Comparison of ENCODE assay signal across 11 mouse cellular contexts in the genomic region with DNA sequence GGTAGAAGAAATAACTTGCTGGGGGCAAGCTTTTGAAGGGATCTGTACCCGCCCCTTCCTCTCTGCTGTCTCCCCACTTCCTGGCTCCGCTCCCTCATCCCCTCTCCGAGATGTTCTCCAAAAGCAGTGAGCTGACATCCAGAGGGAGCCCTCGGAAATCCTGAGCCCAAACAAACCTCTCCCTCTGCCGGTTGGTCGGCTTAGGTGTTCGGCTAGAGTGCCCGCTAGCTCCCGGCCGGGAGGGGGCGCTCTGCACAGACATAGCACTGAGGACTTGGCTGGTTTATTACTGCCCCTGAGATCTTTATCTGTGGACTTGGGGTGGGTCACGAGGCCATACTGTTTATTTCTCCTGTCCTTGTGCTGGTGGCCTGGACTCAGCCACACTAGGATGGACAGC. TPM values are rescaled to one million over a fixed set of nuclear protein-coding genes. Genes with fewer than 3 reads are reported as not detected.
DNase-seq lines count a peak whose midpoint lies in the region; ATAC-seq and TF ChIP-seq lines count a peak whose summit lies in the region.
"Had no signal": no experiment of that assay in that cellular context is flagged by ENCODE, and none has a peak within 500 bp of the region (broad histone marks: within the 10 kb centered on the region; RNA-seq: fewer than 3 reads in every experiment).

No protein-coding gene starts in this region.

- no peaks in the 10 kb centered on the region for H3K79me3 ChIP-seq in C2C12 (ENCODE audit: low read depth)

- peak; percentile 12 for TF ChIP-seq CTCF in C2C12 (IDR thresholded peaks at IDR 0.05; ENCODE audit: control insufficient read depth, insufficient read depth, insufficient read length)
- TF ChIP-seq CTCF in bone marrow macrophage, adult 2 months (IDR thresholded peaks at IDR 0.05; ENCODE audit: low read depth, low read length), result peak; percentile 40; the same call in 1 of the 2 replicates

- no peaks in the 10 kb centered on the region for H3K9me3 ChIP-seq in heart, embryonic 15.5 days (replicated peaks)
- no peaks in the 10 kb centered on the region for H3K9me3 ChIP-seq in heart, embryonic 11.5 days (replicated peaks; ENCODE audit: control insufficient read depth, low read length)
- H3K9me3 ChIP-seq in hindbrain, embryonic 10.5 days, result no peaks in the 10 kb centered on the region
- H3K9me3 ChIP-seq: embryonic facial prominence, embryonic 13.5 days had no signal

- H3K36me3 ChIP-seq in heart, embryonic 15.5 days, result no peaks in the 10 kb centered on the region
- no peaks in the 10 kb centered on the region for H3K36me3 ChIP-seq in heart, embryonic 11.5 days (ENCODE audit: control insufficient read depth, insufficient read depth, low read length)
- H3K36me3 ChIP-seq in C2C12 (ENCODE audit: control insufficient read depth, insufficient read depth), result no peaks in the 10 kb centered on the region
- H3K36me3 ChIP-seq in hindbrain, embryonic 10.5 days, result no peaks in the 10 kb centered on the region
- H3K36me3 ChIP-seq: embryonic facial prominence, embryonic 13.5 days had no signal

- peak; percentile 63 for DNase-seq in lung, postnatal 25 days (ENCODE audit: low spot score)
- DNase-seq in cerebellum, adult 9-11 months, result no peak
- no peak for DNase-seq in hindbrain, embryonic 10.5 days (ENCODE audit: low spot score)
- DNase-seq in embryo, embryonic 10 days (ENCODE audit: low spot score), result no peak

- WGBS in heart, embryonic 15.5 days, result 52% methylated on average over 12 of the region's 12 CpGs
- WGBS in heart, embryonic 11.5 days (ENCODE audit: insufficient replicate concordance), result 42% methylated on average over 12 of the region's 12 CpGs
- 51% methylated on average over 12 of the region's 12 CpGs for WGBS in hindbrain, embryonic 10.5 days

- H3K4me2 ChIP-seq in heart, embryonic 15.5 days, result no peak overlapping the region
- no peak overlapping the region for H3K4me2 ChIP-seq in heart, embryonic 11.5 days
- H3K4me2 ChIP-seq: embryonic facial prominence, embryonic 13.5 days had no signal

- no peak for ATAC-seq in heart, embryonic 15.5 days (replicated peaks; ENCODE audit: insufficient number of reproducible peaks, insufficient read depth, low FRiP score, low read depth)
- no peak for ATAC-seq in heart, embryonic 11.5 days (replicated peaks; ENCODE audit: insufficient number of reproducible peaks, low FRiP score, low TSS enrichment)
- ATAC-seq: inflammation-experienced regulatory T-cells, adult 6 months had no signal

- no peaks in the 10 kb centered on the region for H3K79me2 ChIP-seq in C2C12 (ENCODE audit: control insufficient read depth, insufficient read depth)

- H3ac ChIP-seq in C2C12 (ENCODE audit: control insufficient read depth, insufficient read length, low read depth), result no peak overlapping the region

- no peak for TF ChIP-seq POLR2A in bone marrow macrophage, adult 2 months (IDR thresholded peaks at IDR 0.05; ENCODE audit: borderline replicate concordance, low read depth, low read length)

- peak overlapping the region; percentile 45 for H3K27ac ChIP-seq in heart, embryonic 15.5 days
- H3K27ac ChIP-seq in heart, embryonic 11.5 days (ENCODE audit: low read depth, low read length), result no peak overlapping the region
- no peak overlapping the region for H3K27ac ChIP-seq in bone marrow macrophage, adult 2 months (ENCODE audit: insufficient read depth, low read depth, low read length)
- no peak overlapping the region for H3K27ac ChIP-seq in hindbrain, embryonic 10.5 days
- H3K27ac ChIP-seq: embryonic facial prominence, embryonic 13.5 days; macrophage had no signal

- H3K9ac ChIP-seq in heart, embryonic 15.5 days, result no peak overlapping the region
- H3K9ac ChIP-seq in heart, embryonic 11.5 days (ENCODE audit: low read depth, low read length), result no peak overlapping the region
- H3K9ac ChIP-seq: embryonic facial prominence, embryonic 13.5 days had no signal

- peaks cover 40% of the 10 kb centered on the region for H3K4me1 ChIP-seq in heart, embryonic 15.5 days (replicated peaks)
- peaks cover 18% of the 10 kb centered on the region for H3K4me1 ChIP-seq in heart, embryonic 11.5 days (ENCODE audit: control insufficient read depth, insufficient read depth, low read length)
- H3K4me1 ChIP-seq in bone marrow macrophage, adult 2 months (ENCODE audit: control insufficient read depth, insufficient read depth, low read length), result no peaks in the 10 kb centered on the region
- peaks cover 51% of the 10 kb centered on the region for H3K4me1 ChIP-seq in hindbrain, embryonic 10.5 days (replicated peaks)

- no peaks in the 10 kb centered on the region for H3K27me3 ChIP-seq in heart, embryonic 15.5 days
- H3K27me3 ChIP-seq in heart, embryonic 11.5 days (ENCODE audit: control insufficient read depth, insufficient read depth, low read length), result no peaks in the 10 kb centered on the region; the same call in 1 of the 2 replicates
- H3K27me3 ChIP-seq in C2C12 (ENCODE audit: control insufficient read depth, insufficient read depth, insufficient read length), result peaks cover 29% of the 10 kb centered on the region
- H3K27me3 ChIP-seq in hindbrain, embryonic 10.5 days (ENCODE audit: insufficient read depth, poor library complexity, severe bottlenecking), result peaks cover 24% of the 10 kb centered on the region

- no peak overlapping the region for H3K4me3 ChIP-seq in heart, embryonic 15.5 days
- H3K4me3 ChIP-seq in heart, embryonic 11.5 days (ENCODE audit: low read depth, low read length), result no peak overlapping the region
- no peak overlapping the region for H3K4me3 ChIP-seq in C2C12 (ENCODE audit: insufficient read depth, poor library complexity, severe bottlenecking)
- no peak overlapping the region for H3K4me3 ChIP-seq in bone marrow macrophage, adult 2 months (ENCODE audit: insufficient read depth, low read length)
- no peak overlapping the region for H3K4me3 ChIP-seq in hindbrain, embryonic 10.5 days
- H3K4me3 ChIP-seq: embryonic facial prominence, embryonic 13.5 days had no signal

TF ChIP-seq in C2C12, 6 proteins besides CTCF, POLR2A, EP300 and RAD21:
- TF ChIP-seq CEBPB (IDR thresholded peaks at IDR 0.05; ENCODE audit: low read depth) (no peak), MYOG (IDR thresholded peaks at IDR 0.05; ENCODE audit: control insufficient read depth, extremely low read depth, insufficient read length) (no peak), MYOD1 (IDR thresholded peaks at IDR 0.05; ENCODE audit: control insufficient read depth, insufficient read length, low read depth) (no peak), USF1 (IDR thresholded peaks at IDR 0.05; ENCODE audit: low read depth) (no peak), FOSL1 (IDR thresholded peaks at IDR 0.05; ENCODE audit: insufficient read depth, low read length, poor library complexity, severe bottlenecking) (no peak), MAX (IDR thresholded peaks at IDR 0.05) (no peak)

RNA-seq across cellular contexts. Expression of a gene that starts 3.1 kb away (rescaled TPM):
- polyA plus RNA-seq in heart, embryonic 15.5 days (2015; fragmentation: Nextera tagmentation; extraction: Ambion mirVana), result 5.9 and 6.2 TPM in 2 replicates
- polyA plus RNA-seq in heart, embryonic 11.5 days (2014; fragmentation: Nextera tagmentation; extraction: Ambion mirVana), result 2.1 and 2.3 TPM in 2 replicates
- polyA plus RNA-seq in C2C12 (2012; fragmentation: generic; extraction: Trizol), result not detected
- polyA plus RNA-seq in bone marrow macrophage, adult 2 months (2012; ENCODE audit: insufficient read depth, insufficient read length, missing spikeins), result not detected in 2 replicates
- 9.6 and 11.6 TPM in 2 replicates for polyA plus RNA-seq in hindbrain, embryonic 10.5 days (2016; fragmentation: Nextera tagmentation; extraction: Ambion mirVana)
- polyA plus RNA-seq: inflammation-experienced regulatory T-cells, adult 6 months; macrophage had no signal

RNA-seq across cellular contexts. Expression of a gene that starts 30.5 kb away (rescaled TPM):
- 0.13 and 0.42 TPM in 2 replicates for polyA plus RNA-seq in heart, embryonic 15.5 days (2015; fragmentation: Nextera tagmentation; extraction: Ambion mirVana)
- 0.14 and 0.24 TPM in 2 replicates for polyA plus RNA-seq in heart, embryonic 11.5 days (2014; fragmentation: Nextera tagmentation; extraction: Ambion mirVana)
- polyA plus RNA-seq in C2C12 (2012; fragmentation: generic; extraction: Trizol), result 0.02 TPM
- polyA plus RNA-seq in bone marrow macrophage, adult 2 months (2012; ENCODE audit: insufficient read depth, insufficient read length, missing spikeins), result not detected in 2 replicates
- polyA plus RNA-seq in hindbrain, embryonic 10.5 days (2016; fragmentation: Nextera tagmentation; extraction: Ambion mirVana), result 1.4 TPM in 2 replicates
- polyA plus RNA-seq: inflammation-experienced regulatory T-cells, adult 6 months; macrophage had no signal

RNA-seq across cellular contexts. Expression of a gene that starts 33.8 kb away (rescaled TPM):
- polyA plus RNA-seq in heart, embryonic 15.5 days (2015; fragmentation: Nextera tagmentation; extraction: Ambion mirVana), result 0.05 TPM in 1 of 2 replicates, not detected in the other
- not detected in 2 replicates for polyA plus RNA-seq in heart, embryonic 11.5 days (2014; fragmentation: Nextera tagmentation; extraction: Ambion mirVana)
- polyA plus RNA-seq in C2C12 (2012; fragmentation: generic; extraction: Trizol), result not detected
- not detected in 2 replicates for polyA plus RNA-seq in bone marrow macrophage, adult 2 months (2012; ENCODE audit: insufficient read depth, insufficient read length, missing spikeins)
- 0.16 and 0.29 TPM in 2 replicates for polyA plus RNA-seq in hindbrain, embryonic 10.5 days (2016; fragmentation: Nextera tagmentation; extraction: Ambion mirVana)
- polyA plus RNA-seq: inflammation-experienced regulatory T-cells, adult 6 months; macrophage had no signal

RNA-seq across cellular contexts. Expression of a gene that starts 56.7 kb away (rescaled TPM):
- not detected in 2 replicates for polyA plus RNA-seq in heart, embryonic 15.5 days (2015; fragmentation: Nextera tagmentation; extraction: Ambion mirVana)
- not detected in 2 replicates for polyA plus RNA-seq in heart, embryonic 11.5 days (2014; fragmentation: Nextera tagmentation; extraction: Ambion mirVana)
- polyA plus RNA-seq in C2C12 (2012; fragmentation: generic; extraction: Trizol), result not detected
- polyA plus RNA-seq in bone marrow macrophage, adult 2 months (2012; ENCODE audit: insufficient read depth, insufficient read length, missing spikeins), result not detected in 2 replicates
- 0.16 and 0.41 TPM in 2 replicates for polyA plus RNA-seq in hindbrain, embryonic 10.5 days (2016; fragmentation: Nextera tagmentation; extraction: Ambion mirVana)
- polyA plus RNA-seq: embryonic facial prominence, embryonic 13.5 days; inflammation-experienced regulatory T-cells, adult 6 months; macrophage had no signal
